Mouse (Mus musculus) right cerebral cortex, adult 18-20 months (tissue): ENCODE measurements around the gene Olfr1396.
"Not testable (repeated sequence)": the region's sequence is repeated elsewhere in the genome, so short reads cannot be mapped to it uniquely, and the experiment has no call there.

ENCODE experiments used
- DNase-seq: peaks from one replicate; pipeline ENCODE4 v3.0.0; 2022; ENCODE audit warnings: mixed read lengths

Gene Olfr1396

GRCm38 (mm10) chr11:49089735-49090507, 24.8 kb downstream of the Olfr1396 start:
- DNase-seq = no peak

- no peak for DNase-seq
Measured at GRCm38 (mm10) chr11:49088990-49089652, 25.6 kb downstream of the Olfr1396 start.

- no peak for DNase-seq
Measured at GRCm38 (mm10) chr11:49087830-49088616, 26.7 kb downstream of the Olfr1396 start.

GRCm38 (mm10) chr11:49086858-49087361, 27.8 kb downstream of the Olfr1396 start:
- no peak for DNase-seq

GRCm38 (mm10) chr11:49084875-49085274, 29.8 kb downstream of the Olfr1396 start:
- DNase-seq = no peak

- DNase-seq = no peak
Measured at GRCm38 (mm10) chr11:49084385-49084784, 30.3 kb downstream of the Olfr1396 start.

- no peak for DNase-seq
Measured at GRCm38 (mm10) chr11:49083808-49084207, 30.9 kb downstream of the Olfr1396 start.

- peak; percentile 26 for DNase-seq
Measured at GRCm38 (mm10) chr11:49083146-49083545, 31.5 kb downstream of the Olfr1396 start.

- no peak for DNase-seq
Measured at GRCm38 (mm10) chr11:49081886-49082285, 32.8 kb downstream of the Olfr1396 start.

GRCm38 (mm10) chr11:49081356-49081755, 33.3 kb downstream of the Olfr1396 start:
- no peak for DNase-seq

GRCm38 (mm10) chr11:49080636-49081035, 34.0 kb downstream of the Olfr1396 start:
- no peak for DNase-seq

- no peak for DNase-seq
Measured at GRCm38 (mm10) chr11:49078719-49079118, 36.0 kb downstream of the Olfr1396 start.

- no peak for DNase-seq
Measured at GRCm38 (mm10) chr11:49077012-49077411, 37.7 kb downstream of the Olfr1396 start.

- not testable (repeated sequence) for DNase-seq
Measured at GRCm38 (mm10) chr11:49076001-49076757, 38.5 kb downstream of the Olfr1396 start, which contains the start of gene Ifi47. Ifi47 (plus strand) TSS chr11:49076587.

GRCm38 (mm10) chr11:49068358-49068757, 46.3 kb downstream of the Olfr1396 start:
- no peak for DNase-seq

- DNase-seq = not testable (repeated sequence)
Measured at GRCm38 (mm10) chr11:49063713-49064469, 50.8 kb downstream of the Olfr1396 start, which contains the start of gene Tgtp2. Tgtp2 (minus strand) TSS chr11:49064206.

- DNase-seq = not testable (repeated sequence)
Measured at GRCm38 (mm10) chr11:49061865-49062264, 52.8 kb downstream of the Olfr1396 start.

GRCm38 (mm10) chr11:49060061-49060460, 54.6 kb downstream of the Olfr1396 start:
- not testable (repeated sequence) for DNase-seq
